Mouse (Mus musculus) mature B cell (primary cell): ENCODE data around the gene Reg3g.
"Not testable (repeated sequence)": the region's sequence is repeated elsewhere in the genome, so short reads cannot be mapped to it uniquely, and the experiment has no call there.

Experiments
- in situ Hi-C: fragments of 300-500 bp; cut with MboI; formaldehyde crosslinking; loops from 2 replicates; pipeline ENCODE4 v1.14.3; 2019

Gene Reg3g

GRCm38 (mm10) chr6:78468772-78469171 lies at the start of gene Reg3g:
Gene Reg3g (minus strand): TSS chr6:78468872.
- in situ Hi-C loops = no loop called here

DNA sequence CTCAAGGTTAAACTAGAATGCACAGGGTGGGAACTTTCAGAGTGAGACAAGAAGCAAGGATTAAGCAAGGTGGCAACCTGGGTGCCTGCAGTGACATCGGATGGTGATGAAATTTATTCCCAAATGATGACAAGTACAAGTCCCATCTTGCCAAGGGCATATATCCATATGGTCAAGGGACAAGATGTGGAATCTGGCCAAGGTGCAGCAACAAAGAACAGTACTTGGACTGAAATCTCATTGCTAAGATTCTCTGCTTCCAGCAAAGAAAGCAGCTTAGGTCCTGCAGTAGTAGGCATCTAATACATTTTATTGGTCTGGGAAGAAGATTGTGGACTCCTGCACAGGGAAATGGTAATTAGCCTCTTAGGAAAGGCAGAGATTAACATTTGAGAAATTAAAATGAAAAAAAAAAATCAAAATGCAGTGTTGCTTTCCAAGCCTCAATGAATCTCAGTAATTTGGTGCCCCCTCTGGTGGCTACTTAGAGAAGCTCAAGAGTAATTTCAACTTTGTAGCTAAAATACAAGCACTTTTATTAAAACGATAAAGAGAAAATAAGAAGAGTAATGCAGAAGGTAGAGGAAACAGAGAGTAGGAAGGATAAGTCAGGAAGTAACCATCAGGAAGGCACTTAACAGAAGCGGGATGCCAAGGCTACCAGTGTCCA lies 47.2 kb upstream of the Reg3g start:
- in situ Hi-C loops = no loop called here

DNA sequence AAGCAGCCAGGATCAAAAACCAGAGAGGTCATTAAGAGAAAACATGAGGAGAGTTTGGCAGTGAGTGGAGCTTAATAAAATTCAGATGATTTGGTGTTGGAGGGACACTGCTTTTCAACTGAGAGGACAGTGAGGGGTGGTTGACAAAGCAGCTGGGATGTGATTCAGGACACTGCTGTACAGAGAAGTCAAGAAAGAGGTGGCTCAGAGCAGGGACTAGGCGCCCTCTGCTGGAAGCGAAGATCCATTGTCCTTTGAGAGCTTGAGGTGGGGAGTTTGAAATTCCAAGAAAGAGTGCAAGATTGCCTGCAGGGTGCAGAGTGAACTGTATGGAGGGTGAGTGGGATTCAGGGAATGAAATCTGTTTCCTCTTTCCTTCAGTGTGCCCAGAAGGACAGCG lies 44.2 kb upstream of the Reg3g start:
- in situ Hi-C loops = no loop called here

DNA sequence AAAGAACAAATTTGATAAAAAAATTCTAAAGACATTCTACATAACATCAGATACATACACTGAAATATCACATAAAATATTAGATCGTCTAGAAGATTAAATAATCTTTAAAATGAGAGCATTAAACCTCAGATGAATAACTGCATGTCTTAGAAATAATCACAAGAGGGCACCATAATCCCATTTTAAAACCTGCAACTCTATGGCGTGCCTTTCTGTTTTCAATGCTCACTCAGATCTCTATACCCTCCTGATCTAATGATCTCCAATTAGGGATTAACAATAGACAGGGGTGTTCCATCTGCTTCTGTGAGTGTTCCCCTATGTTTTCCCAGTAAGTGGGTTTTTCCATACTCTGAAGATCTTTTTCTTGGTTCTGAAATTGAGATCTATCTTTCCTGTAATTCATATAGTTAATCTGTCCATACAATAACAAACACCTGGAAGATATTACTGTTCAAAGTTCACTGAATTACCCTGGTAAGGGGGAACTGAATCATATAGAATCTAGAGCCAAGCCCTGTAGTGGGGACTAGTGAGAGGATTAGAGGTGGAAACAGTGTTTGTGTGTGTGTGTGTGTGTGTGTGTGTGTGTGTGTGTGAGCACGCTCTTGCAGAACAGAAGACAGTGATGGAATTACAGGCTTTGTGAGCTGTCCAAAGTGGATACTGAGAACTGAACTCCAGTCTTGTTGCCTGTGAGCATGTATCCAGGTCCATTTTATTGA lies 41.7 kb upstream of the Reg3g start:
- in situ Hi-C loops = no loop called here

DNA sequence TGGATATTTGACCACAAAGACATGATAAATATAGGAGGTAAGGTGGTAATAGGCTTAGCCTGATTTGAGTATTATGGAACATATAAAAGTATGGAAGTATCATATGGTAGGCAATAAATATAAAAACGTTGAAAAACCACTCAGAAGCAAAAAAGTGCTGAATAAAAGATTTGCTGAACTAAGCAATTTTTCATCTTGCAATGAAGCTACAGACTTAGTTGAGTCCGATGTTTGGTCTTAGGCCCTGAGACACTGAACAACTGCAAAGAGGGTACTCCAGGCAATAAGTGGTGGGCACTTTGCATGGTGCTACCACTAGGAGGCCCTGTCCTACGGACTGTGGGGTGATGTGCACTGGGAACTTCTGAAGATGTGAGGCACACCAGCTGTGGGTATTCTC lies 37.1 kb upstream of the Reg3g start:
- in situ Hi-C loops = no loop called here

- in situ Hi-C loops = no loop called here
Observed at GRCm38 (mm10) chr6:78494633-78495032, 26.0 kb upstream of the Reg3g start.

DNA sequence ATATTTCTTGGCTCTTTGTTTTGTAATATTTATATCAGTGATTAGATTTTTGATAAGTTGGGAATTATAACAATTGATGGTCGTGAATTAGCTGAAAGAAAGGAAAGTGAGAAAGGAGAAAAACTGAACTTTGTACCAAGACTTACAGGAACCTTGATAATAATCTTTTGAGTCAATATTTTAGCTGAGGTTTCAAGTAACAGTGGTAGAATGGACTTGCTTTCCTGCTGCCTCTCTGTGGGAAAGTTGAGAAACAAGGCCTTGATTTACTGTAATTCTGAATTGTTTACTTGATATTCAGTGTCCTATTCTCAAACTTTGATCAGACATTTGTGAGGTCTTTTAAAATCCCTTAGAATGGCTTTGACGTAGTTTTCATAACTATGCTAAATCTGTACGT lies 615 bp upstream of the Reg3g start:
- in situ Hi-C loops = no loop called here

DNA sequence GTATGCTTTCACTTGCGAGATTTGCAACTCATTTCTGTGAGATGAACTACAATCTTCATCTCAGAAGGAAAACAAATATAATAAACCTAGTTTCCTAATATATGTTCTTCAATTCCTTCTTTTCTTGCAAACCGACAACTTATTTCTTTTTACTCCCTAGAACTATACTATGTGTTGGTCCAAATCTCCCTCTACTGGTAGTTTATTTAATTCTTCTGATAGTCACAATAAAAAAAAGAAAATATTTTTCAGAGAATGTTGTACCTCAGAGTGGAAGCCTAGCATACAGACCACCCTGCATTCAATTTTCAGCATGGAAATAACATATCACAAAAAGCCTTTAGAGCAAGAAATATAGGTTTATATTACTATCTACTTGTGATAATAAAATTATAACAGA lies 5.4 kb downstream of the Reg3g start:
- in situ Hi-C loops = no loop called here

GRCm38 (mm10) chr6:78462360-78462759 lies 6.3 kb downstream of the Reg3g start:
- in situ Hi-C loops = no loop called here

GRCm38 (mm10) chr6:78460191-78460825 lies 8.4 kb downstream of the Reg3g start:
- in situ Hi-C loops = no loop called here

DNA sequence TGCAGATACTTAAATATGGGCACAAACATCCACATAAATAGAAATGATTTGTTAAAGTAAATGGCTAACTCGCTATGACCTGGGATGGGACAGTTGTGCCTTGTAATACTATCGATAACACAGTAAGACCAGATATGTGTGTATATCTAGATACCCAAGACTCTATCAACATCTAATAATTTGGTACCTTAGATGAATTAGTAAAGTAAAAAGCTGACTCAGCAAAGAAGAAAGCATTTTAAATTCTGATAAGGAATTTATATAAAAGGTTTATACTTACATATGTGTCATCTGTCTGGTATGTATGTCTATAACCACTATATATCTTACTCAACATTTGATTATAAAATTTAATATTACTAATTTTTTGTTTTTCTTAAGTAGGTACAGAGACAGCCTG lies 15.9 kb downstream of the Reg3g start:
- in situ Hi-C loops = no loop called here

DNA sequence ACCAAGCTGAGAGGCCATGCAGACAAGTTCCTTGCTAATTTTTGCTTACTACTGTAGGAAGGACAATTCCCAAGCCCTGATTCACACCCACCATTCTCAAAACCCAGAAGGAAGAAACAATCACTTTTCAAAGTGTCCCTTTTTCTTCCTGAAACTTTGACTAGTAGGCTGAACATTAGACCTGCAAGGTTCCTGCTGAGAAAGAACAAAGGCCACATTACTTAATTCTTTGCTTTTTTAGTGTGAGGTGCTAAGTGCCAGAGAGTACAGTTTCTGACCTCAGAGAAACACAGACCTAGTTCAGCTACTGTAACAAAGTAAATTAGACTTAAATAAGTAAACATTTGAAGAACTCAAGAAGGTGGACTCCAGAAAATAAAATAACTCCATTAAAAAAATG lies 20.3 kb downstream of the Reg3g start:
- in situ Hi-C loops = no loop called here

- in situ Hi-C loops = no loop called here
Observed at GRCm38 (mm10) chr6:78447202-78447601, 21.5 kb downstream of the Reg3g start.

DNA sequence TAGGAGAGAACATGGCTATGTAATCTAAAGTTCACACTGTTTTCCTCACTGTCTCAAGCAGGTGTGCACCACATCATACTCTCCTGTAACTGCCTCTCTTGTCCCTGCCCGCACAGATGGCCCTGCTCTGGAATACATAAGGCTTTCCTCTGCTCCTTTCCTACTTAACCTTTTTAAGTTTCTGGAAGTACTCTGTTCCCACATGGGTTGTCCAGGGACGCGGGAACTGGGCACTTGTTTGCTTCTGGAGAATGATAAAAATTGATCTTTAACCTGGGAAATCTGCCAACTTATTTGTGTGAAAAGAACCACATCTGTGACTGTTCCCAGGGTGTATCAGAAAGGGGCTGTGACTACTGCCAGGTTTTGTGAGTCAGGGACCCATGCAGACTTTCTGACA lies 43.2 kb downstream of the Reg3g start:
- in situ Hi-C loops = no loop called here

- in situ Hi-C loops = not testable (repeated sequence)
Observed at GRCm38 (mm10) chr6:78422411-78422810, 46.3 kb downstream of the Reg3g start, which contains the start of gene Reg1. Gene Reg1 (plus strand): TSS chr6:78422711.
